Mouse (Mus musculus) embryonic facial prominence, embryonic 13.5 days (tissue): ENCODE measurements around the gene Pex14. TPM values are rescaled to one million over a fixed set of nuclear protein-coding genes. Genes with fewer than 3 reads are reported as not detected.

ENCODE experiments used
- ATAC-seq: fragments of 200-750 bp; cut with Nextera tagmentation; 2 replicates; pipeline ENCODE4 v1.8.0; 2017; ENCODE audit warnings: low read depth; ENCODE audit not compliant: insufficient number of reproducible peaks, insufficient read depth, low FRiP score, low TSS enrichment
- H3K27ac ChIP-seq: fragments of 300-500 bp; sonication (generic); 2 replicates; pipeline ENCODE4 v1.5.1; 2015; ENCODE audit warnings: moderate library complexity, mild to moderate bottlenecking, inconsistent platforms
- H3K27me3 ChIP-seq: fragments of 300-500 bp; sonication (generic); 2 replicates; pipeline ENCODE4 v1.6.1; 2015; ENCODE audit warnings: mild to moderate bottlenecking, inconsistent platforms
- H3K36me3 ChIP-seq: fragments of 300-500 bp; sonication (generic); 2 replicates; pipeline ENCODE4 v1.6.1; 2015; ENCODE audit warnings: mild to moderate bottlenecking, inconsistent platforms
- H3K4me1 ChIP-seq: fragments of 300-500 bp; sonication (generic); 2 replicates; pipeline ENCODE4 v1.6.1; 2015; ENCODE audit warnings: inconsistent platforms
- H3K4me2 ChIP-seq: fragments of 300-500 bp; sonication (generic); 2 replicates; pipeline ENCODE4 v1.6.1; 2015; ENCODE audit warnings: moderate library complexity, mild to moderate bottlenecking, inconsistent platforms
- H3K4me3 ChIP-seq: fragments of 300-500 bp; sonication (generic); 2 replicates; pipeline ENCODE4 v1.5.1; 2015; ENCODE audit warnings: mild to moderate bottlenecking, inconsistent platforms
- H3K9ac ChIP-seq: fragments of 300-500 bp; sonication (generic); 2 replicates; pipeline ENCODE4 v1.6.1; 2015; ENCODE audit warnings: mild to moderate bottlenecking, inconsistent platforms
- H3K9me3 ChIP-seq: fragments of 300-500 bp; sonication (generic); 2 replicates; pipeline ENCODE4 v1.6.1; 2016; ENCODE audit warnings: inconsistent platforms
- WGBS: fragments of 180-500 bp; shearing (Covaris S2); methylation state at CpG from one replicate; pipeline ENCODE4 v1.1.7; 2015; ENCODE audit warnings: mixed read lengths; 5-methylcytosine and 5-hydroxymethylcytosine counted together
- polyA plus RNA-seq: library from polyadenylated mRNA; unstranded; fragments of >200 nt; fragmentation: Nextera tagmentation; extraction: Ambion mirVana; gene quantifications from 2 replicates; pipeline ENCODE4 v1.2.1, GENCODE M21; 2015

Gene Pex14
- polyA plus RNA-seq, 1 experiment from 2014 or later, result 50.2 TPM

GRCm38 (mm10) chr4:149066672-149067551 is 32.8 kb downstream of the Pex14 start:
- ATAC-seq, result no peak
- 70% methylated on average over 22 of the region's 22 CpGs for WGBS
- Histone ChIP-seq H3K9ac (no peak overlapping the region), H3K4me1 (peaks cover 37% of the 10 kb centered on the region), H3K4me3 (no peak overlapping the region), H3K27me3 (no peaks in the 10 kb centered on the region; the same call in 1 of the 2 replicates), H3K9me3 (no peaks in the 10 kb centered on the region), H3K4me2 (no peak overlapping the region), H3K36me3 (peaks cover 17% of the 10 kb centered on the region), H3K27ac (no peak overlapping the region)

- 89% methylated on average over 23 of the region's 23 CpGs for WGBS
Observed at GRCm38 (mm10) chr4:149064061-149064854, 35.4 kb downstream of the Pex14 start.

GRCm38 (mm10) chr4:149062406-149063318 is 37.0 kb downstream of the Pex14 start:
- Histone ChIP-seq H3K9me3 (no peaks in the 10 kb centered on the region), H3K27me3 (no peaks in the 10 kb centered on the region; the same call in none of the 2 replicates), H3K4me2 (no peak overlapping the region), H3K4me3 (no peak overlapping the region), H3K36me3 (peaks cover 8% of the 10 kb centered on the region; the same call in 1 of the 2 replicates), H3K9ac (no peak overlapping the region), H3K27ac (0 out of 2 replicates have a peak overlapping the region, but pooled peaks have one; percentile 16), H3K4me1 (peaks cover 57% of the 10 kb centered on the region)
- ATAC-seq, result no peak
- WGBS, result 59% methylated on average over 21 of the region's 21 CpGs

More at GRCm38 (mm10) chr4:149064061-149064854, 35.4 kb downstream of the Pex14 start:
- no peak overlapping the region for H3K27ac ChIP-seq
- H3K4me3 ChIP-seq, result no peak overlapping the region
- peaks cover 43% of the 10 kb centered on the region for H3K4me1 ChIP-seq
- no peaks in the 10 kb centered on the region; the same call in 1 of the 2 replicates for H3K27me3 ChIP-seq
- H3K4me2 ChIP-seq, result no peak overlapping the region
- H3K36me3 ChIP-seq, result peaks cover 13% of the 10 kb centered on the region; the same call in 1 of the 2 replicates
- no peaks in the 10 kb centered on the region for H3K9me3 ChIP-seq
- H3K9ac ChIP-seq, result no peak overlapping the region
- ATAC-seq, result no peak

- no peaks in the 10 kb centered on the region for H3K36me3 ChIP-seq
- no peak for ATAC-seq
- no peak overlapping the region for H3K4me2 ChIP-seq
- no peaks in the 10 kb centered on the region for H3K9me3 ChIP-seq
- H3K4me1 ChIP-seq, result peaks cover 57% of the 10 kb centered on the region
- no peak overlapping the region for H3K4me3 ChIP-seq
- H3K27me3 ChIP-seq, result no peaks in the 10 kb centered on the region; the same call in 1 of the 2 replicates
- WGBS, result 58% methylated on average over 13 of the region's 13 CpGs
- H3K27ac ChIP-seq, result no peak overlapping the region; the same call in 1 of the 2 replicates
- H3K9ac ChIP-seq, result no peak overlapping the region
Observed at GRCm38 (mm10) chr4:149061432-149061718, 38.3 kb downstream of the Pex14 start.

- Histone ChIP-seq H3K9ac (no peak overlapping the region), H3K4me1 (peaks cover 53% of the 10 kb centered on the region), H3K27ac (no peak overlapping the region), H3K4me3 (no peak overlapping the region), H3K9me3 (no peaks in the 10 kb centered on the region), H3K27me3 (no peaks in the 10 kb centered on the region; the same call in 1 of the 2 replicates), H3K4me2 (no peak overlapping the region), H3K36me3 (no peaks in the 10 kb centered on the region)
- 42% methylated on average over 14 of the region's 14 CpGs for WGBS
- ATAC-seq, result no peak
Observed at GRCm38 (mm10) chr4:149060621-149061431, 38.9 kb downstream of the Pex14 start.

- peaks cover 60% of the 10 kb centered on the region for H3K4me1 ChIP-seq
- no peak overlapping the region for H3K4me2 ChIP-seq
- WGBS, result 85% methylated on average over 9 of the region's 9 CpGs
- no peak overlapping the region for H3K9ac ChIP-seq
- no peaks in the 10 kb centered on the region for H3K36me3 ChIP-seq
- H3K27ac ChIP-seq, result no peak overlapping the region
- no peaks in the 10 kb centered on the region for H3K9me3 ChIP-seq
- no peaks in the 10 kb centered on the region; the same call in 1 of the 2 replicates for H3K27me3 ChIP-seq
- no peak overlapping the region for H3K4me3 ChIP-seq
- no peak for ATAC-seq
Observed at GRCm38 (mm10) chr4:149059713-149060112, 40.0 kb downstream of the Pex14 start.

GRCm38 (mm10) chr4:149058298-149058697 is 41.4 kb downstream of the Pex14 start:
- no peak for ATAC-seq
- peak overlapping the region; percentile 21 for H3K4me2 ChIP-seq
- peaks cover 63% of the 10 kb centered on the region for H3K4me1 ChIP-seq
- H3K9me3 ChIP-seq, result no peaks in the 10 kb centered on the region
- 54% methylated on average over 7 of the region's 7 CpGs for WGBS
- H3K36me3 ChIP-seq, result no peaks in the 10 kb centered on the region
- H3K27ac ChIP-seq, result peak overlapping the region; percentile 74
- H3K27me3 ChIP-seq, result no peaks in the 10 kb centered on the region; the same call in 1 of the 2 replicates
- H3K4me3 ChIP-seq, result no peak overlapping the region
- H3K9ac ChIP-seq, result 0 out of 2 replicates have a peak overlapping the region, but pooled peaks have one; percentile 11

GRCm38 (mm10) chr4:149057470-149057869 is 42.2 kb downstream of the Pex14 start:
- WGBS, result 38% methylated on average over 14 of the region's 14 CpGs
- no peak overlapping the region for H3K4me3 ChIP-seq
- peaks cover 55% of the 10 kb centered on the region for H3K4me1 ChIP-seq
- H3K4me2 ChIP-seq, result 0 out of 2 replicates have a peak overlapping the region, but pooled peaks have one; percentile 2
- H3K36me3 ChIP-seq, result no peaks in the 10 kb centered on the region
- H3K27me3 ChIP-seq, result no peaks in the 10 kb centered on the region; the same call in 1 of the 2 replicates
- H3K9ac ChIP-seq, result 0 out of 2 replicates have a peak overlapping the region, but pooled peaks have one; percentile 11
- peak overlapping the region; percentile 74; the same call in 1 of the 2 replicates for H3K27ac ChIP-seq
- no peaks in the 10 kb centered on the region for H3K9me3 ChIP-seq
- no peak for ATAC-seq

GRCm38 (mm10) chr4:149056957-149057356 is 42.7 kb downstream of the Pex14 start:
- H3K4me1 ChIP-seq, result peaks cover 53% of the 10 kb centered on the region
- 0 out of 2 replicates have a peak overlapping the region, but pooled peaks have one; percentile 2 for H3K4me2 ChIP-seq
- no peak overlapping the region; the same call in 1 of the 2 replicates for H3K27ac ChIP-seq
- no peaks in the 10 kb centered on the region; the same call in 1 of the 2 replicates for H3K27me3 ChIP-seq
- H3K9ac ChIP-seq, result 0 out of 2 replicates have a peak overlapping the region, but pooled peaks have one; percentile 27
- H3K9me3 ChIP-seq, result no peaks in the 10 kb centered on the region
- 71% methylated on average over 16 of the region's 16 CpGs for WGBS
- no peak for ATAC-seq
- H3K36me3 ChIP-seq, result no peaks in the 10 kb centered on the region
- no peak overlapping the region for H3K4me3 ChIP-seq

GRCm38 (mm10) chr4:149055847-149056246 is 43.8 kb downstream of the Pex14 start:
- no peak overlapping the region for H3K9ac ChIP-seq
- 60% methylated on average over 6 of the region's 6 CpGs for WGBS
- H3K9me3 ChIP-seq, result no peaks in the 10 kb centered on the region

More at GRCm38 (mm10) chr4:149055847-149056246, 43.8 kb downstream of the Pex14 start:
- Histone ChIP-seq H3K4me1 (peaks cover 47% of the 10 kb centered on the region), H3K27ac (no peak overlapping the region), H3K4me2 (no peak overlapping the region), H3K36me3 (no peaks in the 10 kb centered on the region), H3K4me3 (no peak overlapping the region), H3K27me3 (peaks cover under 1% of the 10 kb centered on the region)
- ATAC-seq, result no peak
